Mouse (Mus musculus): ENCODE measurements around the gene Mfap2. TPM values are rescaled to one million over a fixed set of nuclear protein-coding genes. Genes with fewer than 3 reads are reported as not detected.
A peak's percentile ranks its signal among the peaks of the same experiment; 100 is the strongest.

Mfap2 gene
- polyA plus RNA-seq, 1 experiment = 173 TPM

DNA sequence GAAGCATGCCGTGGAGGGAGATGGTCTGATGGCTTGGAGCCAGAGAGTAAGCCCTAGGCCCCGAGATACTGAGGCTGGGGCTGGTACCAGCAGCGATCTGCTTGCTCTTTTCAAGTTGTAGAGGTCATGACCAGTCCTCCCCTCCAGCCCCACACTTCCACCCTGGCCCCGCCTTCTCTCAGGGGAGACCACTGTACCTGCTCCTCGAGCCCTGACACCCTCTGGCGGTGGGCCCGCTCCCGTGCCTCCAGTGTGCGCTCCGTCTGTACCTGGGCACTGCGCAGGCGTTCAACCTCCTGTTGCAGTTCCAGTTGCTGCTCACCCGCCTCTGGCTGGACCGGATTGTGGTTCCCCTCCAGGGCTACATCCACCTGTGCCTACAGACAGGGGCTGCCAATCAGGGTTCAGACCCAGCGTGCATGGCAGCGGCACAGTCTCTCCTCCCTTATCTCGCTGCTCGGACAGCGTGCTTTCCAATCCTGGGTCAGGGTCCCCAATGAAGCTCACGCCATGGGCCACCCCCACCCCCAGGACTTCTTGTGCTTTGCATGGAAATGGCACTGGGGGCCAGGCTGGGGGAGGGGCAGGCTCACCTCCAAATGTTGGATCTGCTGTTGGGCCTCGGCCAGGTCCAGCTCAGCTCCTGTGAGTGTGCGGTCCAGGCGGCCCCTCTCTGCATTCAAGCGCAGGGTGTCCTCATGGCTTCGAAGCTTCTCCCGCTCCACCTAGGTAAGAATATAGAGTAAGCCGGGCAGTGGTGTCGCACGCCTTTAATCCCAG is 7.6 kb downstream of the Mfap2 start:
- Histone ChIP-seq H3K4me1 (ENCODE audit: control insufficient read depth, insufficient read depth, low read length) (0 out of 2 replicates have a peak, but pooled peaks cover 4% of the 10 kb centered on the region), H3K4me3 (replicated peaks; ENCODE audit: extremely low read depth, low read depth, low read length) (no peak overlapping the region)
- no peak for DNase-seq
- TF ChIP-seq CTCF (IDR thresholded peaks at IDR 0.05; ENCODE audit: insufficient read depth, low read length) (no peak), POLR2A (IDR thresholded peaks at IDR 0.05; ENCODE audit: borderline replicate concordance, extremely low read depth, low read depth, low read length) (no peak)
- WGBS = 85% methylated on average over 29 of the region's 29 CpGs

- TF ChIP-seq POLR2A (IDR thresholded peaks at IDR 0.05; ENCODE audit: borderline replicate concordance, extremely low read depth, low read depth, low read length) (no peak), CTCF (IDR thresholded peaks at IDR 0.05; ENCODE audit: insufficient read depth, low read length) (no peak)
- no peak for DNase-seq
- H3K4me1 ChIP-seq (ENCODE audit: control insufficient read depth, insufficient read depth, low read length) = peaks cover 15% of the 10 kb centered on the region
- H3K4me3 ChIP-seq (replicated peaks; ENCODE audit: extremely low read depth, low read depth, low read length) = no peak overlapping the region
- 89% methylated on average over 17 of the region's 17 CpGs for WGBS
Measured at GRCm38 (mm10) chr4:141020220-141020619, 10.0 kb downstream of the Mfap2 start.

GRCm38 (mm10) chr4:141020811-141021613 is 10.8 kb downstream of the Mfap2 start:
- TF ChIP-seq CTCF (IDR thresholded peaks at IDR 0.05; ENCODE audit: insufficient read depth, low read length) (no peak), POLR2A (IDR thresholded peaks at IDR 0.05; ENCODE audit: borderline replicate concordance, extremely low read depth, low read depth, low read length) (no peak)
- Histone ChIP-seq H3K4me3 (replicated peaks; ENCODE audit: extremely low read depth, low read depth, low read length) (no peak overlapping the region), H3K4me1 (ENCODE audit: control insufficient read depth, insufficient read depth, low read length) (peaks cover 15% of the 10 kb centered on the region)
- DNase-seq = no peak
- WGBS = 30% methylated on average over 14 of the region's 14 CpGs

DNA sequence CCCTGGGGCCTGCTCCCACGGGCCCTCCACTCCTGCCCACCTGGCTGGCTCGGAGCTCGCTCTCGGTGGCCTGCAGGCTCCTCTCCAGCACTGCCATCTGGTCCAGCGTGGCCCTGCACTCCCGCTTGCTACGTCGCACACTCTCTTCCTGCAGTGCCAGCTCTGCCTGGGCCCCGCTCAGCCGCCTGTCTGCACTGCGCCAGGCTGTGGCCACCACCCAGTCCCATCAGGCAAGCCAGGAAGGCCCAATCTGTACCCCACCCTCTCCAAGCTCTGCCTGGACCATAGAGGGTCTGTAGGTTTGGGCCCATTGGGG is 11.4 kb downstream of the Mfap2 start:
- WGBS = 50% methylated on average over 11 of the region's 11 CpGs
- TF ChIP-seq CTCF (IDR thresholded peaks at IDR 0.05; ENCODE audit: insufficient read depth, low read length) (no peak), POLR2A (IDR thresholded peaks at IDR 0.05; ENCODE audit: borderline replicate concordance, extremely low read depth, low read depth, low read length) (no peak)
- no peak for DNase-seq

DNA sequence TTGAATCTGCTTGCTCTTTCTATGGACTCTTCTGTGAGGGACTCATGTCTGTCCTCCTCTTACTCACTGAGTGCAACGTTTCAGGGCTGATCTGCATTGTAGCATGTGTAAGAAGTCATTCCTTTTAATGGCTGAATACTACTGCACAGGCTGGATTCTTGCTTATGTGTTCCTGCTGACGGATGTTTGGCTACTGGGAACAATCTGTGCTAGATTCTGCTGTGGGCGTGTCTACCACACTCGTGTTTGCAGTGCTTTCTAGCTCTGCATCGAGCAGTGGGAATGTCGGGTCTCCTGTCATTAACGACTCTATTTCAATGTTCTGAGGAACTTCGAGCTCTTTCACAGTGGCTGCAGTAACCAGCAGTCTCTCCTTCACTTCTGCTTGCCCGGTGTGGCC is 13.8 kb downstream of the Mfap2 start:
- 25% methylated on average over 9 of the region's 9 CpGs for WGBS
- Histone ChIP-seq H3K4me1 (ENCODE audit: control insufficient read depth, insufficient read depth, low read length) (peaks cover 15% of the 10 kb centered on the region), H3K4me3 (replicated peaks; ENCODE audit: extremely low read depth, low read depth, low read length) (no peak overlapping the region)
- no peak for DNase-seq
- TF ChIP-seq CTCF (IDR thresholded peaks at IDR 0.05; ENCODE audit: insufficient read depth, low read length) (no peak), POLR2A (IDR thresholded peaks at IDR 0.05; ENCODE audit: borderline replicate concordance, extremely low read depth, low read depth, low read length) (no peak)

More for the DNA sequence above, 11.4 kb downstream of the Mfap2 start:
- H3K4me1 ChIP-seq (ENCODE audit: control insufficient read depth, insufficient read depth, low read length) = peaks cover 15% of the 10 kb centered on the region
- no peak overlapping the region for H3K4me3 ChIP-seq (replicated peaks; ENCODE audit: extremely low read depth, low read depth, low read length)

DNA sequence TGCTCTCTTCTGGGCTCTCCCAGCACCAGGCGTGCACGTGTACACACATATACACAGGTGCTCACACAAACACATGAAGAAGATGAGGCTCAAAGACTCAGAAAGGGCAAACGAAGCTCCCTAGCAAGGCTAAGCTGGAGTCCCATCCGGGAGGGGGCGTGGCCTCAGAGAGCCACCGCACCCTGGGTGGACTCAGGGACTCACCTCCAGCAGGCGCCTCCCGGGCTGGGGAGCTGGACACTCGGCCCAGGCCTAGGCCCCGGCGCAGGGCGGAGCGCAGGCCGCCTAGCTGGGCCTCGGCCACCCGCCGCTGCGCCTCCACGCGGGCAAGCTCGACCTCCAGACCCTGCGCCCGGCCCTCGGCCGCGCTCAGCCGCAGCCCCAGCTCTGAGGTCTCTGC is 14.8 kb downstream of the Mfap2 start:
- Histone ChIP-seq H3K4me3 (replicated peaks; ENCODE audit: extremely low read depth, low read depth, low read length) (no peak overlapping the region), H3K4me1 (ENCODE audit: control insufficient read depth, insufficient read depth, low read length) (peaks cover 15% of the 10 kb centered on the region)
- DNase-seq = no peak
- TF ChIP-seq POLR2A (IDR thresholded peaks at IDR 0.05; ENCODE audit: borderline replicate concordance, extremely low read depth, low read depth, low read length) (no peak), CTCF (IDR thresholded peaks at IDR 0.05; ENCODE audit: insufficient read depth, low read length) (no peak)
- WGBS = 84% methylated on average over 27 of the region's 27 CpGs

DNA sequence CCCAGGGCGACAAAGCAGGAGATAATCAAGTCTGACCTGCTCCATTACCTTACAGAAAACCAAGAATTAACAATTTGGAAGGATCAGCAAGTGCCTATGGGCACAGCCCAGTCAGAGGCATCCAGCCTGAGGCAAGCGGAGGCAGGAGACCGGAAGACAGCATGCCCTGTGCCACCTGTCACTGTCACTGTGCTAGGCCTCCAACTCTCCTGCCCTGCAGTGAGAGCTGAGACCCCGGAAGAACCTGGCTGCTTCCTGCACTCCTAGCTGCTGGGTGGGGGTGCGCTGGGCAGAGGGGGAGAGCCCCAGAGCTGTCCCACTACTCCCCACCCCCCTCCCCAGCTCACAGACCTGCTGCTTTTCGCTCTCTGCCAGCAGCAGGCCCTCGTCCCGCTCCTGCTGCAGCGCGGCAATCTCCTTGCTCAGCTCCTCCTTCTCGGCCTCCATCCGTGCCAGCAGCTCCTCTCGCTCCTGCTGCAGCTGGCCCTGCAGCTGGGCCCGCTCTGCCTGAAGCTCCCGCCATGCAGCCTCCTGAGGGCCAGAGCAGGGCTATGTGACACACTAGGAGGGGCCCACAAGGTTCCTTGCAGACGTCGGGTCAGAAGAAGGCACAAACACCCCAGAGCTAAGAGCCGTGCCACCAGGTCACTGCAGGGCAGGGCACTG is 20.5 kb downstream of the Mfap2 start:
- TF ChIP-seq POLR2A (IDR thresholded peaks at IDR 0.05; ENCODE audit: borderline replicate concordance, extremely low read depth, low read depth, low read length) (no peak), CTCF (IDR thresholded peaks at IDR 0.05; ENCODE audit: insufficient read depth, low read length) (no peak)
- Histone ChIP-seq H3K4me3 (replicated peaks; ENCODE audit: extremely low read depth, low read depth, low read length) (no peak overlapping the region), H3K4me1 (ENCODE audit: control insufficient read depth, insufficient read depth, low read length) (no peaks in the 10 kb centered on the region)
- DNase-seq = no peak
- WGBS = 91% methylated on average over 18 of the region's 18 CpGs

GRCm38 (mm10) chr4:141031733-141032132 is 21.5 kb downstream of the Mfap2 start:
- DNase-seq = peak; percentile 81
- H3K4me1 ChIP-seq (ENCODE audit: control insufficient read depth, insufficient read depth, low read length) = no peaks in the 10 kb centered on the region
- H3K4me3 ChIP-seq (replicated peaks; ENCODE audit: extremely low read depth, low read depth, low read length) = no peak overlapping the region
- peak; percentile 96 for TF ChIP-seq CTCF (IDR thresholded peaks at IDR 0.05; ENCODE audit: insufficient read depth, low read length)
- no peak for TF ChIP-seq POLR2A (IDR thresholded peaks at IDR 0.05; ENCODE audit: borderline replicate concordance, extremely low read depth, low read depth, low read length)
- 6% methylated on average over 6 of the region's 6 CpGs for WGBS

Measured in lung, adult 2 months (tissue).